Mouse (Mus musculus) lung, adult 2 months (tissue): ENCODE data around the gene Kdm2b.

Experiments
- CTCF ChIP-seq: fragments of 200-500 bp; IDR thresholded peaks from 2 replicates; pipeline ENCODE4 v1.5.1; 2011; ENCODE audit warnings: mild to moderate bottlenecking, low read length, control low read depth; ENCODE audit not compliant: insufficient read depth
- POLR2A ChIP-seq: fragments of 200-500 bp; IDR thresholded peaks from 2 replicates; pipeline ENCODE4 v1.6.1; 2011; ENCODE audit warnings: low read depth, mild to moderate bottlenecking, control low read depth, low read length, borderline replicate concordance; ENCODE audit errors: extremely low read depth

DNA sequence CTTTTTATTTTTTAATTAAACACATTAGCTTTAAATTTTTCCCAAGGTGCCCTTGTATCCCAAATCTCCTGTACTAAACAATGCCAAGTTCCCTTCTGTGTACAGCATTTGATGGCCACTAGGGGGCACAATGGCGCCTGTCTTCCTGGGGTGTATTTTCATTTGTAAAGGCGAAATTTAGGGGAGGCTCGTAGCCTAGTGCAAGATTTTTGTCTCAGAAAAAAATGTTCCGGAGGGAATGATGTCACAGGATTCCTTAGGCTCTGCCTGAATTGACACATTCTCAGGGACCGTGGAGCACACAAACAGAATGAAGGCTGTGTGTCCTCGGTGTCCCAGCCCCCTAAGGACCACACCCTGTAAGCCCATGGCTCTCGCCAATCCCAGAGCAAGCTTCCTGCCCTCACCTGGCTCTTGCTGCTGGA lies 64.1 kb downstream of the Kdm2b start:
- TF ChIP-seq CTCF (peak; percentile 61), POLR2A (no peak)
